Mouse (Mus musculus) liver, embryonic 16.5 days (tissue): Measurements from ENCODE around the gene Tesk2. TPM values are rescaled to one million over a fixed set of nuclear protein-coding genes. Genes with fewer than 3 reads are reported as not detected.
A peak's percentile ranks its signal among the peaks of the same experiment; 100 is the strongest.
"Not testable (repeated sequence)": the region's sequence is repeated elsewhere in the genome, so short reads cannot be mapped to it uniquely, and the experiment has no call there.

ENCODE experiments used
- ATAC-seq: fragments of 200-750 bp; cut with Nextera tagmentation; 2 replicates; pipeline ENCODE4 v1.8.0; 2017; ENCODE audit warnings: low read depth, mild to moderate bottlenecking, moderate number of reproducible peaks, moderate library complexity
- H3K27ac ChIP-seq: fragments of 300-500 bp; sonication (generic); 2 replicates; pipeline ENCODE4 v1.5.1; 2014; ENCODE audit warnings: mild to moderate bottlenecking, low read length
- H3K27me3 ChIP-seq: fragments of 300-500 bp; sonication (generic); 2 replicates; pipeline ENCODE4 v1.6.1; 2014; ENCODE audit warnings: low read depth, low read length, mixed read lengths; ENCODE audit not compliant: control insufficient read depth, insufficient read depth
- H3K36me3 ChIP-seq: fragments of 300-500 bp; sonication (generic); 2 replicates; pipeline ENCODE4 v1.6.1; 2014; ENCODE audit warnings: mild to moderate bottlenecking; ENCODE audit not compliant: control insufficient read depth, insufficient read depth
- H3K4me1 ChIP-seq: fragments of 300-500 bp; sonication (generic); 2 replicates; pipeline ENCODE4 v1.6.1; 2014; ENCODE audit warnings: low read depth, low read length, mixed read lengths; ENCODE audit not compliant: control insufficient read depth
- H3K4me2 ChIP-seq: fragments of 300-500 bp; sonication (generic); 2 replicates; pipeline ENCODE4 v1.6.1; 2014; ENCODE audit warnings: low read depth, low read length, mixed read lengths
- H3K4me3 ChIP-seq: fragments of 300-500 bp; sonication (generic); 2 replicates; pipeline ENCODE4 v1.5.1; 2014; ENCODE audit warnings: low read depth, mild to moderate bottlenecking, low read length
- H3K9ac ChIP-seq: fragments of 300-500 bp; sonication (generic); 2 replicates; pipeline ENCODE4 v1.6.1; 2014; ENCODE audit warnings: low read depth, low read length
- H3K9me3 ChIP-seq: fragments of 300-500 bp; sonication (generic); replicated peaks from 2 replicates; pipeline ENCODE4 v1.6.1; 2016; ENCODE audit warnings: low read length; ENCODE audit not compliant: control insufficient read depth
- WGBS: fragments of 180-500 bp; shearing (Covaris S2); extraction: QIAGEN DNeasy Blood & Tissue Kit; methylation state at CpG from one replicate; pipeline ENCODE4 v1.1.7; 2014; ENCODE audit not compliant: insufficient replicate concordance; 5-methylcytosine and 5-hydroxymethylcytosine counted together
- polyA plus RNA-seq: library from polyadenylated mRNA; unstranded; fragments of >200 nt; fragmentation: Nextera tagmentation; extraction: Ambion mirVana; gene quantifications from 2 replicates; pipeline ENCODE4 v1.2.1, GENCODE M21; 2015

Gene Tesk2
- 5.4 and 5.9 TPM in 2 replicates for polyA plus RNA-seq

DNA sequence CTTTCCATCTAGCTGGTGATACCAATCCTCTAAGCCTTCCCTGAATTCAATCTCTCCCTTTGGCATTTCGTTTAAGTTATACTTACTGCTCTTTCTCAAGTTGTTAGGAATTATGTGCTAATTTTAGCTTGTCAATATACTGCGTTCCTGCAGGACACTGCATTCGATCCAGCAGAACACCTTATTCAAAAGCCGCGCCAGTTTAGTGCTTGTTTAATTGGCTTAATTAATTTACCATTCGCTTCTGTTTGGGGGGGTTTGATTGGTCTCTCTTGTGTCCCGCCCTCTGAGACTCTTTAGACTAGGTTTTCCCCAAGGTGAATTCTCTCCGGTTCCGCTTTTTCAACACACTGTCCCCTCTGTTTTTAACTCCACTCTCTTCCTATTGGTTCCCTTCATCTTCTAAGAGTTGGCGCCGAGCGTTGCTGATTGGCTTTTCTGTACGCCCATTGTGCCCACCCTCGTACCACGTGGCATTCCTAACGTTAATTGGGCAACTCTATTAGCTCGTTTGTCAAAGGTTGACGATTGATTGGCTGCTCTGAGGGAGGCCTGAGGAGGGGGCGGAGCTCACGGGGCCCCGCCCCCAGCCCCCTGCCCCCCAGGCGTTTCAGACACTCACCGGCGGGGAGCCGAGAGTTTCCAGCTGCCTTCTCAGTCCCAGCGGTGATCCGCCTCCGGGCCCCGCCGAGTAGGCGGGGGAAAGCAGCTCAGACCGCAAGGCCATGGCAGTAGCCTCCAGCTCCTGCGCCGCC lies at the start of gene Tesk2:
Tesk2 (plus strand) TSS at position 606 of the 755 bp plus-strand sequence.
- under 1% methylated on average over 34 of the region's 34 CpGs for WGBS

DNA sequence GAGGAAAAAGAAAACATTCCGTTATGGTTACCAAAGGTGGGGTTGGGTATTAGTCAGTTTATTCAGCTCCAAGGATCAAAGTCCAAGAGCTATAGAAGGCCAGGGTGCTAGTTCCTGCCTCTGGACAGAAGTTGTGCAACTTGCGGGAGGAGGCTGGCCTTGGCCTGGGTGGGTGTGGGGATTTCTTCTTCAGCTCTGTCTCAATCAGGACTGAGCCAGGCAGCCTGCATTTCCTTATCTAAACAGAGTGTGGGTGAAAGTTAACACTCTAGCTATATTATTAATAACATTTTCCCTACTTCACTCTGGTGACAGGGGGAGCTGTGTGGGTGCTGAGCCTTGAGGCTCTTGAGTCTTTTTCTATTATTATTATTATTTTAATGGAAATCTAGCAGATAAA lies 48.0 kb upstream of the Tesk2 start:
- ATAC-seq: peak; percentile 92
- Histone ChIP-seq H3K9ac (no peak overlapping the region), H3K27me3 (no peaks in the 10 kb centered on the region), H3K4me2 (no peak overlapping the region), H3K27ac (peak overlapping the region; percentile 36), H3K36me3 (no peaks in the 10 kb centered on the region), H3K4me3 (no peak overlapping the region), H3K9me3 (no peaks in the 10 kb centered on the region), H3K4me1 (peaks cover 10% of the 10 kb centered on the region)
- 29% methylated on average over 2 of the region's 2 CpGs for WGBS

More for the DNA sequence above, at the start of gene Tesk2:
- no peaks in the 10 kb centered on the region for H3K36me3 ChIP-seq
- peak within 1 kb of the TSS; percentile 93 for H3K4me2 ChIP-seq
- peak within 1 kb of the TSS; percentile 87 for H3K9ac ChIP-seq
- ATAC-seq: peak; percentile 97
- no peaks in the 10 kb centered on the region for H3K9me3 ChIP-seq
- H3K27me3 ChIP-seq: peaks cover 2% of the 10 kb centered on the region; the same call in 1 of the 2 replicates
- H3K4me3 ChIP-seq: peak within 1 kb of the TSS; percentile 78
- peaks cover 16% of the 10 kb centered on the region for H3K4me1 ChIP-seq
- peak within 1 kb of the TSS; percentile 70 for H3K27ac ChIP-seq

DNA sequence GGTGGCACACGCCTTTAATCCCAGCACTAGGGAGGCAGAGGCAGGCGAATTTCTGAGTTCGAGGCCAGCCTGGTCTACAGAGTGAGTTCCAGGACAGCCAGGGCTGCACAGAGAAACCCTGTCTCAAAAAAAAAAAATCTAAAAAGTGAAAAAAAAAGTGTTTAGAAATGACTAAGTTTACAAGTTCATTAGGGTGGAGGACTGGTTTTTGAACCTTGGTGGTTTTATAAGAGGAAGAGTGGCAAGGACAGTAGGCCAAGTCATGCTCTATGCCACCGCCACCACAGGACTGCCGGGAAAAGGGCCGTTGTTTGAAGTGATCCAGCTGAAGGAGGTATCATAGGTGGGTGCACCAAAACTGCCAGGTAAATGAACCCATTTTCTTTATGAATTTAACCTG lies 46.0 kb upstream of the Tesk2 start:
- ATAC-seq, H3K4me2 ChIP-seq, H3K4me3 ChIP-seq, H3K4me1 ChIP-seq, H3K36me3 ChIP-seq, H3K9me3 ChIP-seq, H3K9ac ChIP-seq, H3K27me3 ChIP-seq, H3K27ac ChIP-seq: not testable (repeated sequence)
- WGBS: 69% methylated on average over 6 of the region's 6 CpGs

DNA sequence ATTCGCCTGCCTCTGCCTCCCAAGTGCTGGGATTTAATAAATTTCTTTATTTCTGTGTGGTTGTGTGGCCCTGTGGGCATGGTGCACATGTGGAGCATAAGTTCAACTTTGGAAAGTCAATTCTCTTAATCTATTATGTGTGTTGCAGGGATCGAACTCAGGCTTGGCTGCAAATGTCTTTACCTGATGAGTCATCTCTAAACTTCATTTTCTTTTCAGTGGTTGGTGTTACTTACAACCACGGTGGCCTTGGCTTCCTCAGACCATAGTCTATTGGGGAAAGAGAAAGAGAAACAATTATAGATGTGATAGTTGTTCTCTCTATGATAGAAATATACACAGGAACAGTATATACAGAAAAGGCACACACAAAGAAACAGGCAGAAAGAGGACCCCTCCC lies 44.7 kb upstream of the Tesk2 start:
- Histone ChIP-seq H3K36me3 (no peaks in the 10 kb centered on the region), H3K4me2 (no peak overlapping the region), H3K4me3 (no peak overlapping the region), H3K9ac (no peak overlapping the region), H3K9me3 (no peaks in the 10 kb centered on the region), H3K27me3 (no peaks in the 10 kb centered on the region), H3K27ac (no peak overlapping the region), H3K4me1 (peaks cover 10% of the 10 kb centered on the region)
- WGBS: 61% methylated on average over 3 of the region's 3 CpGs
- ATAC-seq: no peak

DNA sequence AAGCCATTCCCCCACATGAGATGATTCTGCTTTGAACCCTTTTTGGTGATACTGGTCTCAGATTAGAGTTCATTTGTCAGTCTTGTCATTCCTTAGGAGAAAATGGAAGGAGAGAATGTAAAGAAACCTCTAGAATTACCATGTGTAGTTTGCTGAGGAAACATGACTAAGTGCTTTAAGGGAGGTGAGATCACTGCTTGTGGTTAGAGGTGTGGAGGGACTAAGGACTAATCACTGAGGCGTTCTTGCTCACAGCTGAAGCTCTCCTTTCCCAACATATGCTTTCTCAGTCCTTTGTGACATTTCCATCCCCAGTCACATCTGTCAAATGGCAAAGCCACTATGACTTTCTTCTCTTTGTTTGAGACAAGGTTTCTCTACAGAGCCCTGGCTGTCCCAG lies 42.9 kb upstream of the Tesk2 start:
- H3K4me2 ChIP-seq: no peak overlapping the region
- ATAC-seq: no peak

DNA sequence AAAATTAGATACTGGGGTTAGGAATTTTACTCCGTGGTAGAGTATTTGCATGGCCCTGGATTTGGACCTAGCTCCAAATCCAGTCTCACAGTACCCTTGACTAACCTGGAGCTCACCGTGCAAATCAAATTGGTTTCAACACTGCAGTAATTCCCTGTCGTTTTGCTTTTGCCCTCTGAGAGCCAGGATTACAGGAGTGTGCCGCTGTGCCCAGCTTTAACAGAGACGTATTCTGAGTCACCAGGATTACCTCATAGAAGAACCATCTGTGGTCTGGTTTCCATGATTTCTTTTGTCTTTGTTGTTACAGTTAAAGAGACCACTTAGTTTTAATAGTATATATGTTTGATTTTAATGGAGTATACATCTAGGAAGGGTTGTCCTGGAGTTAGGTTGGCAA lies 41.6 kb upstream of the Tesk2 start:
- Histone ChIP-seq H3K36me3 (no peaks in the 10 kb centered on the region), H3K27ac (no peak overlapping the region), H3K4me3 (no peak overlapping the region), H3K4me2 (no peak overlapping the region), H3K4me1 (peaks cover 7% of the 10 kb centered on the region), H3K27me3 (no peaks in the 10 kb centered on the region), H3K9ac (no peak overlapping the region), H3K9me3 (no peaks in the 10 kb centered on the region)
- no peak for ATAC-seq
- 57% methylated on average over 5 of the region's 5 CpGs for WGBS

More for the DNA sequence above, 42.9 kb upstream of the Tesk2 start:
- H3K27ac ChIP-seq: no peak overlapping the region
- H3K9ac ChIP-seq: no peak overlapping the region
- no peaks in the 10 kb centered on the region for H3K27me3 ChIP-seq
- no peaks in the 10 kb centered on the region for H3K9me3 ChIP-seq
- no peak overlapping the region for H3K4me3 ChIP-seq
- H3K36me3 ChIP-seq: no peaks in the 10 kb centered on the region
- 29% methylated on average over 1 of the region's 1 CpGs for WGBS
- H3K4me1 ChIP-seq: peaks cover 8% of the 10 kb centered on the region

DNA sequence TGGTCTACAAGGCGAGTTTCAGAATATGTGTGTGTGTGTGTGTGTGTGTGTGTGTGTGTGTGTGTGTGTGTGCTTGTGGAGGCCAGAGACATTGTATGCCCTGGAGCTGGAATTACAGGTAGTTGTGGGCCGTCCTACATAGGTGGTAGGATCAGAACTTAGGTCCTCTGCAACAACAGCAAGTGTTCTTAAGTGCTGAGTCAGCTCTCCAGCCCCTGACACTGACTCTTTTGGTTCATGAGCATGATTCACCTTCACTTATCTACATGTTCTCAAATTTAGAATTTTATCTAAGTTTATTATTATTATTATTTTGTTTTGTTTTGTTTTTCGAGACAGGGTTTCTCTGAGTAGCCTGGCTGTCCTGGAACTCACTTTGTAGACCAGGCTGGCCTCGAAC lies 40.2 kb upstream of the Tesk2 start:
- not testable (repeated sequence) for H3K4me2 ChIP-seq, H3K9ac ChIP-seq, H3K27ac ChIP-seq, ATAC-seq, H3K4me3 ChIP-seq, H3K36me3 ChIP-seq, H3K27me3 ChIP-seq, H3K9me3 ChIP-seq
- 70% methylated on average over 4 of the region's 4 CpGs for WGBS
- peaks cover 19% of the 10 kb centered on the region for H3K4me1 ChIP-seq

DNA sequence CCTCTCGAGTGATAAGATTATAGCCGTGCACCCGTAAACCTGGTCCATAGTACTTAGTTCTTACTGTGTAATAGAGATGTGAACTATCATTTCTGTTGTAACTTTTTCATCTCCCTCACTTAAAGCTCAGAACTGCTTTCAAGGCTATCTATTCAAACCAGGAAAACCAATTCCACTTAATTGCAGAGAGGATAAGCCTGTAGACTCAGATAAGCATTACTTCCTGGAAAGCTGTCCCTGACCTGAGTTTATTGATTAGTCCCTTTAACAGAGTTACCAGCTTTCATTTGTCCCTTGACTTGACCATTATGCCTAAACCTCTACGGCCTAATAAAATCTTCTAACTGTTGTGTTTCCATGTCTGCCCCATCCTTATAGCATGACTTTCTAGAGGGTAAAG lies 36.8 kb upstream of the Tesk2 start:
- H3K4me3 ChIP-seq: no peak overlapping the region
- no peak overlapping the region for H3K27ac ChIP-seq
- H3K36me3 ChIP-seq: no peaks in the 10 kb centered on the region; the same call in 1 of the 2 replicates
- peaks cover 35% of the 10 kb centered on the region for H3K4me1 ChIP-seq
- H3K9me3 ChIP-seq: no peaks in the 10 kb centered on the region
- no peak overlapping the region for H3K9ac ChIP-seq
- H3K4me2 ChIP-seq: peak overlapping the region; percentile 9; the same call in 1 of the 2 replicates
- H3K27me3 ChIP-seq: no peaks in the 10 kb centered on the region
- 14% methylated on average over 4 of the region's 4 CpGs for WGBS
- no peak for ATAC-seq

DNA sequence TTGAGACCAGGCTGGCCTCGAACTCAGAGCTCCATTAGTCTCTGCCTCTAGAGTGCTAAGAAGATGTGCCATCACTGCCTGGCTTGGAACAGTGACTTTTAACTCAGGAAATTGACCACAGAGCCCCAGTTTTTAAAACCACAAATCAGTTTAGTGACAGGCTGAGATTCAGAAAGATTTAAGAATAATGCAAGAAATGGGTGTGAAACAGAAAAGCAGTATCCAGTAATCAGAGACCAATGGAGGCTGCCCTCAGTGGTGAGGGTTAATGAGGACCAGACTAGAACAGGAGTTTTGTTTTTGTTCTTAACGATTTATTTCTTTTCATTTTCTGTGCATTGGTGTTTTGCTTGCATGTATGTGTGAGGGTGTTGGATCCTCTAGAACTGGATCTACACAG lies 36.1 kb upstream of the Tesk2 start:
- WGBS: 72% methylated on average over 2 of the region's 2 CpGs
- no peaks in the 10 kb centered on the region; the same call in 1 of the 2 replicates for H3K36me3 ChIP-seq
- H3K4me2 ChIP-seq: peak overlapping the region; percentile 88
- peak overlapping the region; percentile 91 for H3K27ac ChIP-seq
- H3K9me3 ChIP-seq: no peaks in the 10 kb centered on the region
- H3K9ac ChIP-seq: no peak overlapping the region
- ATAC-seq: no peak
- H3K4me3 ChIP-seq: peak overlapping the region; percentile 77
- H3K4me1 ChIP-seq: peaks cover 37% of the 10 kb centered on the region
- no peaks in the 10 kb centered on the region for H3K27me3 ChIP-seq
